Mouse (Mus musculus): ENCODE measurements around the gene Slc30a5.
"Not testable (repeated sequence)": the region's sequence is repeated elsewhere in the genome, so short reads cannot be mapped to it uniquely, and the experiment has no call there.

Slc30a5 gene

DNA sequence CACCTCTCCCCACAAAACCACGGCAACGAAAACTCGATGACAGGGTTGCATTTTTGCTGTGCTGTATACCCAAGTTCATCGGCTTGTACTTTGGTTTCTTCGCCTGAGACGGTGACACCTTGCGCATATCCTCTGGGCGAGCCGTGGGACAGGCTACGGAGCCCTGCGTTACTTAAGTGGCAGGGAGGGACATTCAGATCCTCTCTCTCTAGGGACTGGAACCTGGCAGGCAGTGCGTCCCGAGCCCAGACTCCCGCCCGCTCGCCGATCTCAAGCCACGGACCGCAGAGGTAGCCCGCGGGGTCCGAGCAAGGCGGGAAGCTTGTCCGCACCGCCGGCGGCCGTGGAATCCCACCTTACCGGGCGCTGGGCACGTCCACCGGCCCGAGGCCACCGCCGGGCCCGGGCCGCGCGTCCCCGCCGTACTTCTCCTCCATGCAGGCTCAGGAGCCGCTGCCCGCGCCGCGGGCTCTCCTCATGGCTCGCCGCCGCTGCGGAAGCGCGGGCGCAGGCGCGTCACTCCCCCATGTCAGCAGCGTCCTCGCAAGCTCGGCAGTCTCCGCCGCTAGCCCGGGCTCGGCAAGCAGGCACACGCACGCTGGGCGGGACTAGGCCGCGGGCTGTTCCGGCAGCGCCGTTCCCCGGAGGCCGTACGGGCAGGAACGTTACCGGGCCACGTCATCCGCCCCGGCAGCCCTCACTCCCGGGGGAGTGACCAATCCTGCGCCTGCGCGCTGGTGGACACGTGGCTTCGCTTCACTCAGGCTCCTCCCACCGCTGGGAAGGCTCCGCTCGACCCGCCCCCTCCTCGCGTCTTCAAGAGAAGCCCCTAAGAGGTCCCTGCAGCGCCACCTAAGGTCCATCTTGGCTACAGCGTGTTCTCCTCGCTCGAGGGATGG is at the start of gene Slc30a5:
TSS of gene Slc30a5 (minus strand) at position 687 of the 899 bp plus-strand sequence.
- peak; percentile 98 to 99 for DNase-seq (ENCODE audit: low spot score in 2 of 2)

- no peak for DNase-seq (ENCODE audit: low spot score in 2 of 2)
These were observed 48.7 kb upstream of the Slc30a5 start for GRCm38 (mm10) chr13:100881944-100882343.

DNA sequence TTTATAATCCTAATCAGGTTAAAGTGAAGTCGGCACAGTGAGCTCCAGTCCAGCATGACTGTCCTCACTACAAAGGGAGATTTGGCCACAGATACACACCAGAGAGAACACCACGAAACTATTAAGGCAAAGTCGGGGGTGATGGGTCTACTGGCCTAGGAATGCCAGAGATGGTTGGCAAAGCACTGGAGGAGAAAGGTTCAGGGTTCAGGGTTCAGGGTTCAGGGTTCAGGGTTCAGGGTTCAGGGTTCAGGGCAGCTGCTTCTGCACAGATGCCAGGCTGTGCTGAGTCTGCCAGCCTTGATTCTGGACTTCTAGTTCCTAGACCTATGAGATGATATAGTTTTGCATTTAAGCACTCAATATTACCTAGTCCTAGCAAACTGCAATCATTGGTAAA is 46.6 kb upstream of the Slc30a5 start:
- DNase-seq (ENCODE audit: low spot score in 2 of 2): no peak

GRCm38 (mm10) chr13:100879326-100879725 is 46.1 kb upstream of the Slc30a5 start:
- no peak for DNase-seq (ENCODE audit: low spot score in 2 of 2)

GRCm38 (mm10) chr13:100878264-100878663 is 45.0 kb upstream of the Slc30a5 start:
- no peak for DNase-seq (ENCODE audit: low spot score in 2 of 2)

GRCm38 (mm10) chr13:100877703-100878102 is 44.5 kb upstream of the Slc30a5 start:
- no peak for DNase-seq (ENCODE audit: low spot score in 2 of 2)

GRCm38 (mm10) chr13:100875103-100875502 is 41.9 kb upstream of the Slc30a5 start:
- no peak for DNase-seq (ENCODE audit: low spot score in 2 of 2)

GRCm38 (mm10) chr13:100874588-100874987 is 41.4 kb upstream of the Slc30a5 start:
- no peak for DNase-seq (ENCODE audit: low spot score in 2 of 2)

- no peak for DNase-seq (ENCODE audit: low spot score in 2 of 2)
These were observed 40.3 kb upstream of the Slc30a5 start for GRCm38 (mm10) chr13:100873530-100873929.

DNA sequence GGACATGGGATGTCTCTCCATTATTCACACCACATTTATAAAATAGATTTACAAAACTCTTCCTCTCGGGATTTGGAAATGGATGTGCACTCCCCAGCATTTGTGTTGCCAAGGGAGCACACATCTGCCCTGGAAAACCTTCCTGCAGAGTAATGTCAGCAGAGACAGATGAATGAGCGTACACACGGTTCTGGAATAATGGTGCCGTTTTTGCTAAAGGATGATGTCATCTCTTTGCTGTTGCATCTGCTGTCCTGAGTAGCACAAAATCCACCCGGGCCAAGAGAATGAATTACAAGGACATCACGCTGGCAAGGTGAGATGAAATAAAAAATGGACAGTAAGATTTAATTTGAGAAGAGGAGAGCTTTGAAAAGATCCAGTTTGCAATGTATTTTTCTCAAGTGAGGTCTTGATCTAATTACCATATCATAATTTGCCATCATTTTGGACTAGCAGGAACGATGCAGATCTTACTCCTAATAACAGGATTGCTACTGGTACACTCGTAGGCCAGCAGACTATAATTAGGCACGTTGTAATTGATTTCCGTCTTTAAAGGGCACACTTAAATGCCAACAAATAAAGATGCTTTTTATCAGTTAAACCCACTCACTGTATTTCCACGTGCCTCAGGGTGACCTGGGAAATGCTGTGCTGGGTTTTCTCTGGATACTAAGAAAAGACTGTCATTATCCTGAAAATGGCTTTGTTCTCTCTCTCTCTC is 38.4 kb upstream of the Slc30a5 start:
- DNase-seq (ENCODE audit: low spot score in 2 of 2): no peak

- DNase-seq (ENCODE audit: low spot score in 2 of 2): no peak
These were observed 36.6 kb upstream of the Slc30a5 start for GRCm38 (mm10) chr13:100869813-100870212.

GRCm38 (mm10) chr13:100866311-100866710 is 33.1 kb upstream of the Slc30a5 start:
- DNase-seq (ENCODE audit: low spot score in 2 of 2): no peak

DNA sequence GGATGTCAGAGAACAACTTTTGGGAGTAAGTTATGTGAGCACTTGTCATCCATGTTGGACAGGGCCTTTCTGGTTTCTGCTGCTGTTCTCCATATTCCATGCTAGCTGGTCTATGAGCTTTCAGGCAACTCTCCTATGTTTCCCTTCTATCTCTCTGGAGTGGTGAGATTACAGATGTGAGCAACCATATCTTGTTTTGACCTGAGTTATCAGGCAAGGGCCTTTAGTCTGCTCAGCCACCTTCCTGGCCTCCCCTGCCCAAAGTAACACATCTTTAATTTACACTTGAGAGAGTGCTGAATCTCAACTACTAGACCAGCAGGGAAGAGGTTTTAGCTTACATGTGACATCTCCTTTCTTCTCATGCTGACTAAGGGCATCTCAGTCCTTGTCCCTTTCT is 32.5 kb upstream of the Slc30a5 start:
- DNase-seq (ENCODE audit: low spot score in 2 of 2): no peak

- DNase-seq (ENCODE audit: low spot score in 2 of 2): not testable (repeated sequence)
These were observed 30.7 kb upstream of the Slc30a5 start for GRCm38 (mm10) chr13:100863914-100864313.

GRCm38 (mm10) chr13:100859117-100859516 is 25.9 kb upstream of the Slc30a5 start:
- no peak for DNase-seq (ENCODE audit: low spot score in 2 of 2)

GRCm38 (mm10) chr13:100854174-100854573 is 20.9 kb upstream of the Slc30a5 start:
- DNase-seq (ENCODE audit: low spot score in 2 of 2): peak in 1 of 2 experiments; percentile 20

- no peak for DNase-seq (ENCODE audit: low spot score in 2 of 2)
These were observed 19.9 kb upstream of the Slc30a5 start for GRCm38 (mm10) chr13:100853120-100853519.

- no peak for DNase-seq (ENCODE audit: low spot score in 2 of 2)
These were observed 15.9 kb upstream of the Slc30a5 start for GRCm38 (mm10) chr13:100849137-100849536.

DNA sequence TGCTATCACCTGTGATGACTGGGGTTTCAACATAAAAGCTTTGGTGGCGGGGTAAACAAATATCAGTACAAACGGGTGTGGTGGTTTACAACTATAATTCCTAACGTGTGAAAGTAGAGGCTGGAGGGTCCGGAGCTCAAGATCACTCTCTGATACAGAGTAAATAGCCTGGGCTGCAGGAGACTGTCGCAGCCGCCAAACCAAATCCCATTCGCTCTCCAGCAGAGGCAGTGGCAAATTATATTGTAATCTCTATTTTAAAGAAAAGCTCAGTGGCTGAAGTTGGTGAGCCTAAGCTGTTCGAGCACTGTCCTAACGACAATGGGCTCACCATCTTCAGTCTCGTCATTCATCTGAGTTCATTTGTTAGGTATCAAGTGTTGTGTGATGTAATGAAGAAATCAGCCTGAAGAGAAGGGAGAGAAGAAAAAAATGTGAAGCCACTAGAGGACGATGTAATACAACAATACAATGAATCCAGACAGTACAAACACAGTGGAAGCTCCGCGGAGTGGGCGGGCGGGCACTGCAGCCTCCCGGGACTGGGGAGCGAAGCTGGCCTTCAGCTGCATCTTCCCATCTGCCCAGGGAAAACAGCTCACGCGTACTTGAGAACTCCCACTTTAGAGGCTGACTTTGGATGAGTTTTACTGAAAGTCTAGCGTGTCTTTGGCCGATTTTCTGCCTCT is 13.8 kb upstream of the Slc30a5 start:
- DNase-seq (ENCODE audit: low spot score in 2 of 2): peak in 1 of 2 experiments; percentile 31

DNA sequence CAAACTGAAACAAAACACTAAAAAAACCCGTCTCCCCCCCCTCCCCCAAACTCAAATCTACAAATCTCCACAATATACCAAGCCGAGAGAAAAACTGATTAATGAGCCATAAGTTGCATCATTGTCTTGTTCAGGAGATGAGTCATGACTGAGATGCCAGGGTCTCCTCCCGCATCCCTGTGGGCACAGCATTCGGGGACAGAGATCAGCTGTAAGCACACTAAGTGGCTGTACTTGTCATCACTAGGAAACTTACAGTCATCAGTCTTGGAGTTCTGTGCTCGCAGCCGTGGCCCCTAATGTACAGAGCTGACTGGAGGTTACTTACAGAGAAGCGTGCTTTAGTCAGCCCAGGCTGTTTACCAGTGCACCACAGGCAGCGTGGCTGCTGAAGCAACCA is 13.0 kb upstream of the Slc30a5 start:
- DNase-seq (ENCODE audit: low spot score in 2 of 2): no peak

DNA sequence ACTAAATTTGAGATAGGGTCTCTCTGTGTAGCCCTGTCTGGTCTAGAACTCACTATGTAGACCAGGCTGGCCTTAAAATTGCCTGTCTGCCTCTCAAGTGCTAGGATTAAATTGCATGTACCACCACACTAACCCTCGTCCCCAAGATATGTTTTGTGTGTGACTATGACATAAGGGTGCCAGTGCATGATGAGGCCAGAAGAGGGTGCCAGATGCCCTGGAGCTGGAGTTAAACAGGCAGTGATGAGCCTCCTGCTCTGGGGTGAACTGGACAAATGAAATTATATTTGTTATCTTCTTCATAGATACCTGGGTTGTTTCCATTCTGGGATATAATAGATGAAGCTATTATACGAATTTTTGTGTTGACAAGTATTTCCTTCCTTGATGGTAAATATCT is 10.7 kb upstream of the Slc30a5 start:
- DNase-seq (ENCODE audit: low spot score in 2 of 2): no peak

Data from cerebellum, postnatal 4 days (tissue).